Mouse (Mus musculus): Measurements from ENCODE around the gene Adra2b. TPM values are rescaled to one million over a fixed set of nuclear protein-coding genes. Genes with fewer than 3 reads are reported as not detected.
A peak's percentile ranks its signal among the peaks of the same experiment; 100 is the strongest.

Adra2b gene
- polyA plus RNA-seq, 1 experiment from 2014 or later = 0.62 TPM

GRCm38 (mm10) chr2:127375087-127375486 is 12.1 kb downstream of the Adra2b start:
- 78% methylated on average over 3 of the region's 3 CpGs for whole genome bisulfite sequencing
- Histone ChIP-seq H3K27ac (ENCODE audit: low read length) (no peak overlapping the region), H3K9ac (replicated peaks; ENCODE audit: low read depth, low read length) (no peak overlapping the region), H3K9me3 (ENCODE audit: control insufficient read depth, low read length) (no peaks in the 10 kb centered on the region), H3K4me1 (replicated peaks; ENCODE audit: control insufficient read depth, insufficient read depth, low read length) (peaks cover 7% of the 10 kb centered on the region), H3K4me2 (ENCODE audit: low read length) (no peak overlapping the region), H3K4me3 (replicated peaks; ENCODE audit: low read length) (no peak overlapping the region), H3K36me3 (ENCODE audit: control insufficient read depth, insufficient read depth) (no peaks in the 10 kb centered on the region), H3K27me3 (replicated peaks; ENCODE audit: control insufficient read depth, insufficient read depth, low read length) (no peaks in the 10 kb centered on the region)
- no peak for ATAC-seq

GRCm38 (mm10) chr2:127375759-127376341 is 12.8 kb downstream of the Adra2b start:
- 40% methylated on average over 7 of the region's 7 CpGs for WGBS
- Histone ChIP-seq H3K9me3 (ENCODE audit: control insufficient read depth, low read length) (no peaks in the 10 kb centered on the region), H3K27me3 (replicated peaks; ENCODE audit: control insufficient read depth, insufficient read depth, low read length) (no peaks in the 10 kb centered on the region), H3K4me2 (ENCODE audit: low read length) (no peak overlapping the region), H3K36me3 (ENCODE audit: control insufficient read depth, insufficient read depth) (no peaks in the 10 kb centered on the region), H3K27ac (ENCODE audit: low read length) (no peak overlapping the region), H3K9ac (replicated peaks; ENCODE audit: low read depth, low read length) (no peak overlapping the region), H3K4me1 (replicated peaks; ENCODE audit: control insufficient read depth, insufficient read depth, low read length) (peaks cover 7% of the 10 kb centered on the region), H3K4me3 (replicated peaks; ENCODE audit: low read length) (no peak overlapping the region)
- ATAC-seq = no peak

GRCm38 (mm10) chr2:127376423-127377051 is 13.5 kb downstream of the Adra2b start:
- WGBS = 81% methylated on average over 6 of the region's 6 CpGs
- no peak for ATAC-seq
- Histone ChIP-seq H3K9me3 (ENCODE audit: control insufficient read depth, low read length) (no peaks in the 10 kb centered on the region), H3K36me3 (ENCODE audit: control insufficient read depth, insufficient read depth) (no peaks in the 10 kb centered on the region), H3K4me3 (replicated peaks; ENCODE audit: low read length) (no peak overlapping the region), H3K9ac (replicated peaks; ENCODE audit: low read depth, low read length) (no peak overlapping the region), H3K27ac (ENCODE audit: low read length) (no peak overlapping the region), H3K4me1 (replicated peaks; ENCODE audit: control insufficient read depth, insufficient read depth, low read length) (peaks cover 7% of the 10 kb centered on the region), H3K4me2 (ENCODE audit: low read length) (no peak overlapping the region), H3K27me3 (replicated peaks; ENCODE audit: control insufficient read depth, insufficient read depth, low read length) (no peaks in the 10 kb centered on the region)

GRCm38 (mm10) chr2:127377942-127378610 is 15.1 kb downstream of the Adra2b start:
- WGBS = 66% methylated on average over 7 of the region's 7 CpGs
- no peak overlapping the region for H3K4me2 ChIP-seq (ENCODE audit: low read length)
- ATAC-seq = peak; percentile 73
- H3K27me3 ChIP-seq (replicated peaks; ENCODE audit: control insufficient read depth, insufficient read depth, low read length) = no peaks in the 10 kb centered on the region
- H3K9ac ChIP-seq (replicated peaks; ENCODE audit: low read depth, low read length) = no peak overlapping the region
- H3K27ac ChIP-seq (ENCODE audit: low read length) = no peak overlapping the region
- H3K9me3 ChIP-seq (ENCODE audit: control insufficient read depth, low read length) = no peaks in the 10 kb centered on the region
- peaks cover 7% of the 10 kb centered on the region for H3K4me1 ChIP-seq (replicated peaks; ENCODE audit: control insufficient read depth, insufficient read depth, low read length)
- H3K4me3 ChIP-seq (replicated peaks; ENCODE audit: low read length) = no peak overlapping the region
- H3K36me3 ChIP-seq (ENCODE audit: control insufficient read depth, insufficient read depth) = no peaks in the 10 kb centered on the region

- H3K9ac ChIP-seq (replicated peaks; ENCODE audit: low read depth, low read length) = no peak overlapping the region
- H3K36me3 ChIP-seq (ENCODE audit: control insufficient read depth, insufficient read depth) = no peaks in the 10 kb centered on the region
- H3K4me2 ChIP-seq (ENCODE audit: low read length) = no peak overlapping the region
- ATAC-seq = no peak
- WGBS = 76% methylated on average over 7 of the region's 7 CpGs
- no peak overlapping the region for H3K4me3 ChIP-seq (replicated peaks; ENCODE audit: low read length)
- no peaks in the 10 kb centered on the region for H3K27me3 ChIP-seq (replicated peaks; ENCODE audit: control insufficient read depth, insufficient read depth, low read length)
- H3K27ac ChIP-seq (ENCODE audit: low read length) = no peak overlapping the region
- H3K4me1 ChIP-seq (replicated peaks; ENCODE audit: control insufficient read depth, insufficient read depth, low read length) = peaks cover 7% of the 10 kb centered on the region
- H3K9me3 ChIP-seq (ENCODE audit: control insufficient read depth, low read length) = no peaks in the 10 kb centered on the region
Measured at GRCm38 (mm10) chr2:127378611-127378990, 15.6 kb downstream of the Adra2b start.

- H3K4me2 ChIP-seq (ENCODE audit: low read length) = no peak overlapping the region
- WGBS = 87% methylated on average over 3 of the region's 3 CpGs
- no peak for ATAC-seq
- H3K9ac ChIP-seq (replicated peaks; ENCODE audit: low read depth, low read length) = no peak overlapping the region
- no peaks in the 10 kb centered on the region for H3K9me3 ChIP-seq (ENCODE audit: control insufficient read depth, low read length)
- H3K36me3 ChIP-seq (ENCODE audit: control insufficient read depth, insufficient read depth) = no peaks in the 10 kb centered on the region
- H3K27me3 ChIP-seq (replicated peaks; ENCODE audit: control insufficient read depth, insufficient read depth, low read length) = no peaks in the 10 kb centered on the region
- H3K4me3 ChIP-seq (replicated peaks; ENCODE audit: low read length) = no peak overlapping the region
- peaks cover 7% of the 10 kb centered on the region for H3K4me1 ChIP-seq (replicated peaks; ENCODE audit: control insufficient read depth, insufficient read depth, low read length)
- no peak overlapping the region for H3K27ac ChIP-seq (ENCODE audit: low read length)
Measured at GRCm38 (mm10) chr2:127379250-127379649, 16.2 kb downstream of the Adra2b start.

GRCm38 (mm10) chr2:127383881-127384280 is 20.9 kb downstream of the Adra2b start:
- Histone ChIP-seq H3K9ac (replicated peaks; ENCODE audit: low read depth, low read length) (no peak overlapping the region), H3K9me3 (ENCODE audit: control insufficient read depth, low read length) (no peaks in the 10 kb centered on the region), H3K4me2 (ENCODE audit: low read length) (no peak overlapping the region), H3K36me3 (ENCODE audit: control insufficient read depth, insufficient read depth) (no peaks in the 10 kb centered on the region), H3K4me1 (replicated peaks; ENCODE audit: control insufficient read depth, insufficient read depth, low read length) (no peaks in the 10 kb centered on the region), H3K27ac (ENCODE audit: low read length) (no peak overlapping the region), H3K4me3 (replicated peaks; ENCODE audit: low read length) (no peak overlapping the region), H3K27me3 (replicated peaks; ENCODE audit: control insufficient read depth, insufficient read depth, low read length) (no peaks in the 10 kb centered on the region)
- WGBS = 78% methylated on average over 7 of the region's 7 CpGs
- no peak for ATAC-seq

- H3K4me1 ChIP-seq (replicated peaks; ENCODE audit: control insufficient read depth, insufficient read depth, low read length) = no peaks in the 10 kb centered on the region
- no peak overlapping the region for H3K9ac ChIP-seq (replicated peaks; ENCODE audit: low read depth, low read length)
- H3K9me3 ChIP-seq (ENCODE audit: control insufficient read depth, low read length) = no peaks in the 10 kb centered on the region
- no peak overlapping the region for H3K27ac ChIP-seq (ENCODE audit: low read length)
- H3K27me3 ChIP-seq (replicated peaks; ENCODE audit: control insufficient read depth, insufficient read depth, low read length) = no peaks in the 10 kb centered on the region
- no peak for ATAC-seq
- no peaks in the 10 kb centered on the region for H3K36me3 ChIP-seq (ENCODE audit: control insufficient read depth, insufficient read depth)
- no peak overlapping the region for H3K4me2 ChIP-seq (ENCODE audit: low read length)
- no peak overlapping the region for H3K4me3 ChIP-seq (replicated peaks; ENCODE audit: low read length)
- WGBS = 80% methylated on average over 2 of the region's 2 CpGs
Measured at GRCm38 (mm10) chr2:127387521-127387920, 24.5 kb downstream of the Adra2b start.

- WGBS = 85% methylated on average over 3 of the region's 3 CpGs
- H3K4me1 ChIP-seq (replicated peaks; ENCODE audit: control insufficient read depth, insufficient read depth, low read length) = no peaks in the 10 kb centered on the region
- no peak overlapping the region for H3K27ac ChIP-seq (ENCODE audit: low read length)
- no peak overlapping the region for H3K4me3 ChIP-seq (replicated peaks; ENCODE audit: low read length)
- H3K27me3 ChIP-seq (replicated peaks; ENCODE audit: control insufficient read depth, insufficient read depth, low read length) = no peaks in the 10 kb centered on the region
- H3K4me2 ChIP-seq (ENCODE audit: low read length) = no peak overlapping the region
- no peak for ATAC-seq
- no peaks in the 10 kb centered on the region for H3K9me3 ChIP-seq (ENCODE audit: control insufficient read depth, low read length)
- H3K9ac ChIP-seq (replicated peaks; ENCODE audit: low read depth, low read length) = no peak overlapping the region
- H3K36me3 ChIP-seq (ENCODE audit: control insufficient read depth, insufficient read depth) = no peaks in the 10 kb centered on the region
Measured at GRCm38 (mm10) chr2:127390352-127390751, 27.3 kb downstream of the Adra2b start.

Measured in forebrain, embryonic 16.5 days (tissue).